Mouse (Mus musculus) layer of hippocampus, postnatal 14 days (tissue): ENCODE data around the gene Tmem39a. TPM values are rescaled to one million over a fixed set of nuclear protein-coding genes. Genes with fewer than 3 reads are reported as not detected.
A peak's percentile ranks its signal among the peaks of the same experiment; 100 is the strongest.

Experiments
- DNase-seq, 2 experiments: peaks; one replicate each; pipeline ENCODE4 v3.0.0; 2021 to 2022; ENCODE audit warnings: low spot score in 2 of 2, mixed read lengths in 1 of 2
- total RNA-seq, 2 experiments: library from RNA; stranded (reverse); gene quantifications; 2 replicates each; pipeline ENCODE4 v1.2.3; 2021

The Tmem39a gene
- total RNA-seq, 2 experiments from 2014 or later, result 24.0 to 25.5 TPM

DNA sequence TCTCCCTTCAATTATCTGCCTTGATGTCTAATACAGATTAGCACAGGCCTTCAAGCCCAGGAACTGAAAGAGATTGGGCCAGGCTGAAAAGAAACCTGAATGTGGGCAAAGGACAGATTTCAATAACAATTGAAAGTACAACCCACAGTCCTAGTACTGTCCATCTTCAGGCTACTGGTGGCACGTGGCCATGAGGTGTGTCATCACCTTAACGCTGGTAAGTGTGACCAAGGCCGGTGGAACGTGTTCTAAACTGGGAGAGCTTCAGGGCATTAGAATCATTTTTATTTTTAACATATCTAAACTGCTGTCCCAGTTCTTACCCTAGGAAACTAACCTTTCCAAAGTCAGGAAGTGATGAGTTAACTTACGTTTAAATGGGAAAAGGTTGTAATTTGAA, 28.7 kb downstream of the Tmem39a start:
- DNase-seq, result no peak

DNA sequence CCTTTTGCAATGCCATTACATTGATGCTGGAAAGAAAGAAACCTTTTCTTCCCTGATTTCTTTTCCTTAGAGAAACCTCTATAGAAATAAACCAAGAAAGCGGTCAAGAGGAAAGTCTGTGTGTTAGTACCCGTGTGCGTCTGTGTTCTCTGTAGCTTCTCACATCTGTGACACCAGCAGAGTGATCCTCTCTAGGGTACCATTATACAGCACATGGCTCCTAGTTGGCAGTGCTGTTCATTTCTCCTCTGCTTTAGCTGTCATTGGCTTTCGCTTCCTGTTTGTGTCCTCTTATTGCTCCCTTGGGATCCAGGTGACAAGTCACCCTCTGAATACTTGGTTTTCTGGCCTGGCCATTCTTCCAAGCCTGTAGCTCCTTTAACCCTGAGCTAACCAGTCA, 29.1 kb downstream of the Tmem39a start:
- no peak for DNase-seq

DNA sequence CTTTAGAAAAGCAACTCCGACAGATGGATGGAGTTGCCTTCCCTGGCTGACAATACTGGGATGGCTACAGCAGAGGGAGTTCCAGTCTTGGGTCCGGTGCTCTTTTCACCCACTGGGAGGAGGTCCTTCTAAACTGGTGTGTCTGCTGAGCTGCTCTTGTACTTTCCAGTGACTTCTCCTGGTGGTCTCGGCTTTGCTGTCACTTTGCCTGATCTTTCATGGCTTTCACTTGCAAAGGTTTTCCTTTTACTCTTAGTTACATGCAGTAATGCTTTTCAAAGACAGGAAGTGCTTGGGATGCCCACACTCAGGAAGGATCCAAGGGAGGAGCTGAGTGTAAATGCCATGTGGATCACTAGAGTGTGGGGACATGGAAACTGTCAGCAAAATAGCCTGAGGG, 33.0 kb downstream of the Tmem39a start:
- no peak for DNase-seq

DNA sequence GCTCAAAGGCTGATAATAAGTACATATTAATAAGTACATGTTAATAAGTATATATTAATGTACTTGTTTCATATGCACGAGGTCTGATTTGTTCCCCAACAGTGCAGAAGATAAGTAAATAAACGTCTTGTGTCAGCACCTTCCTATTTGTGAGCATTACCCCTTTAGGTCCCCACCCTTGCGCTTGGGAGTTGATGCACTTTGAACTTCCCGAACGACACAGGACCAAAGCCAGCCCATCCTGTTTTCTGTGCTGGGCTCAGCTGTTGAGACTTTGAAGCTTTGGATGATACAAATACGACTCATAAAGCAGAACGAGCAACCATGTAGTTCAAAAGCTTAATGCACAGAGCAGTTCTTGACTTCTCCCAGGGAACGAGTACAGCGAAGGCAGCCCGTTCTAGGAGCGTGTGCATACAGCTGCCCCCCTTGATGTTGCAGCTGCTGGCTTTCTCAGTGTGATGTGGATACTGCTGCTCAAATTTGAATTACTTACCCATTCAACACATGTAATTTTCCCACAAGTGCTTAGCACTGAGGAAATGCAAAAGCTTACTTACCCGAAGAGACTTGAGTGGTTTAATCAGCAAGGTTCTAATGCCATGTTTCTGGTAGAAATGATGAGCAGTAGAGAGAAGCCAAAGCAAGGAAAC, 33.7 kb downstream of the Tmem39a start:
- no peak for DNase-seq

DNA sequence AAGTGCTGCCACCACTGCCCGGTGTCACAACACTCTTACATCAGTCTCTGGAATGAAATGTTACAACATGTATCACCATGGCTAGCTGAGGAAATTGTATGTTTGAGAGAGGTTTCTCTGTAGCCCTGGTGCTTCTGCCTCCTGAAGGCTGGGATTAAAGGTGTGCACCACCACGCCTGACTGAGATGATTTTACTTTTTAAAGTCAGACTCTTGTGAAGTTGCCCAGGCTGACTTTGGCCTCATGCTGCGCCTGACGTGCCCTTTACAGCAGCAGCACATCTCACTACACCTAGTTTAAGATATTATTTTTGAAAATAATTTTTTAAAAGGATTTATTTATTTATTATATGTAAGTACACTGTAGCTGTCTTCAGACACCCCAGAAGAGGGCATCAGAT, 34.4 kb downstream of the Tmem39a start:
- no peak for DNase-seq

DNA sequence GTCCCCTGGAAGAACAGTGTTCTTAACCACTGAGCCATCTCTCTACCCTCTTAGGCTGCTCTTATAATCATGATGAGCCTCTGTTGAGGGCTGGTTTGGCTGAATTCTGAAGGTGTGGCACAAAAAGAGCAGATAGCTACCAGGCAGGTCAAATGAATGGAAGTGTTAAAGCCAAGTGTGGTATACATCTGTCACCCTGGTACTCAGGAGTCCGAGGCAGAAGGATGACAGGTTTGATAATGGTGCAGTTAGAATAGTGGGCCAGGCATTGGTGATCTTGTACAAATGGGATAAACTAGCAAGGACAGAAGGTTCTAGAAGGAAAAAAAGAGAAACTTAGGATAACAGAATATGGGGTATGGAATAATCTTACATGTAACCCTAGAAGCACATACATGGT, 35.9 kb downstream of the Tmem39a start:
- no peak for DNase-seq

DNA sequence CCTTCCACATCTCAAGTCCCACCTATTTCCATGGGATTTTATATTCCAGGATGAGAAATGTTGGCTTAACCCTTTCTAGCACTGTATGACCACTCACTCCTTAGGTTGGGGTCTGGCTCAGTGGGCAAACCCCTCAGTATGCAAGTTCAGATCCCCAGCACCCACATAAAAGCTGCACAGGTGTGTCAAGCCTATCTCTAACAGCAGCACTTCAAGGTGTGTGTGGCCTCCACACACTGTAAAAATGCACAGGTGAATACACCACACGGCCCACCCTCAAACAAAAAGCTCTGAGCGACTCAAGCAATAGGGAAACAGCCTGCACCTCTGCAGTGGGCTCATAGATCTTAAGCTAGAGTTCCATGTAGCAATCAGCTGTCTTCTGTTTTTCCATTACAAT, 37.6 kb downstream of the Tmem39a start:
- DNase-seq, result no peak

DNA sequence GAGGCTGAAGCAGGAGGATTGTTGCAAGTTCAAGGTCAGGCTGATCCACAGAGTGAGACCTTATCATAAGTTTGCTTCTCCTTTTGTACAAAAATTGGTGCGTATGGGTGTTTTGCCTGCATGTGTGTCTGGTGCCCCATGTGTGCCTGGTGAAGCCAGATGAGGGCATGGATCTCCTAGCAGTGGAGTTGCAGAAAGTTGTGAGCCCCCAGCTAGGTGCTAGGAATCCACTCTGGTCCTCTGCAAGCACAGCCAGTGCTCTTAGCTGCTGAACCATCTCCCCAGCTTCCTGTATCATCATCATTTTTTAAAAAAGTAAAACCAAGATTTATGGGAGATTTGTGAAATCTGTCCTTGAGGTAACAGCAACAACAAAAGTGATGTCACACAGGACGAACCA, 38.2 kb downstream of the Tmem39a start:
- no peak for DNase-seq

DNA sequence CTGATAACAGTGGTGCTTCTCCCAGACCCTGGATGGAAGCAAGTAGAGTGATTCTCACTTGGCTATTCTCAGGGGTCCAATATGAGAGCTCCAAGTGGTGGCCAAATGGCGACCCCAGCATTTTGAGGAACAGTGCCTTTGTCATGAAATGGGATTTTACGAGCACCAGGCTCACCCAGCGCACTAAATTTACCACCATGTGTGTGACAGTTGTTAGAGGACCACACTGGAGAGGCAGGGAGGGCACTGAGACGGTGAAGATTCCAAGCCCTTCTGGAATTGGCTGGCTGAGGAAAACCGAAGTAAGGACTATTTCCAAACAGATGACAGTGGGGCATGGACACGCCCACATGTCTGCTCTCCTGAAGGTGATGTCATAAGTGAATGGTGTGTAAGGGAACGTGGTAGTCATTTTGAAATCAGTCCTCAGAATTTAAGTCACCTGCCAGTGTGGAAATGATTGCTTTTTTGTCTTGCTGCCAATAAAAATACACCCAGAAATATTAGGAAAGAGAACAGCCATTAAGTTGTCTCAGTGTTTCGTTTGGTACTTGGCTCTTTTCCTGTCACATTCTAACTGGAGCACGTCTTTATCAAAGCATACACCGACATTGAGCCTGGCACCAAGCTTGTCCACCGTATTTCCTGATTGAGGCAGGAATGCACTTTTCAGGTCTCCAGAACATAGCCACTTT, 40.6 kb downstream of the Tmem39a start:
- no peak for DNase-seq

DNA sequence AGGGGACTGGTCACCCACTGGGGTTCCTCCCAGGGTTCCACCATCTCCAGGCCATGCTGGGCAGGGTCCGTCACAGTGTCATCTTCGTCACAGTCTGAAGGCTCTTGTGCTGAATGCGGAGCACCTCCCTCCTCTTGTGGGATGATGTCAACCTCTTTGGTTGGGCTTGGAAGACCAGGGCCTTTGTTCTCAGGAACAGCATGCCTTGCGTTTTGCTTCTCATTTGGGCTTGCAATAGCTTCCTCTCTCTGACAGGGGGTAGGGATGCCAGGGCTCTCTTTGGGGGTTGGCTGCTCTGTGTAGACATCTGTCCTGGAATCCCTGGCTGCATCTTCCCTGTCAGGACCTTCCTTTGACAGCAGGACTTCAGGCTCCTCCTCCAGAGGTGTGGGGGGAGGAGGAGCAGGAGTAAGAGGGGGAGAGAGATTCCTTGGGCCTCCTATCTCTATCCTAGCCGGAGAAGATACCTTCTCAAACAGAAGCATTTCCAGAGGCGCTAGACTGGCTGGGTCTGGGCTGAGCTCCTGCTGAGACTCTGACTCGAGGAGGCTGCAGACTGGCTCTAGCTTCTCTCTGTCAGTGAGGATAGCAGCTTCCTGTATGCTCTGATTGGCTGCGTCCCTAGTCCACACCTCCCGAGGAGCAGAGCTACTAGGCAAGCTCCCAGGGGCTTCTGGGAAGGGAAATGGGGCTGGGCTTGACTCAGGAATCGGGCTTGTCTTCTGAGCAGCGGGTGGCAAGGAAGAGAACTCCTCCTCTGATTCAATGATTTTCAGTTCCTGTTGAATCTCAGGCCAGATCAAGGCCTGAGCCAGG, 44.7 kb downstream of the Tmem39a start:
- DNase-seq, result peak; percentile 21 to 44

DNA sequence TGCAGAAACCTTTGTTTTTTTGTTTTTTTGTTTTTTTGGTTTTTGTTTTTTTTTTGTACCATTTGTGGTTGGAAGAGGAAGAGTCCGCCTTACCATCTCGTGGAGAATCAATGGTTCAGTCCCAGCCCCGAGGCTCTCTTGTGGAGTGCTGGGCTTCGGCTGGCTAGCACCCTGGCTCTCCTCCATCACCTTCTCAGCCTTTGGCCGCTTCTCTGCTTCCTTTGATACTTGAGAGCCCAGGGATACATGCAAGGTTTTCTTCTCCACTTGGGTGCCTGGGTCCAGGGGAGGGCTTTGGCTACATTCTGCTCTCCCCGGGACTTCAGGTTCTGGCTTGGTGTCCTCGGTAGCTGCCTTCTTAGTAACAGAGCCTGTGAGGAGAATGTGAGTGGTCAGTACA, 48.0 kb downstream of the Tmem39a start:
- no peak for DNase-seq

DNA sequence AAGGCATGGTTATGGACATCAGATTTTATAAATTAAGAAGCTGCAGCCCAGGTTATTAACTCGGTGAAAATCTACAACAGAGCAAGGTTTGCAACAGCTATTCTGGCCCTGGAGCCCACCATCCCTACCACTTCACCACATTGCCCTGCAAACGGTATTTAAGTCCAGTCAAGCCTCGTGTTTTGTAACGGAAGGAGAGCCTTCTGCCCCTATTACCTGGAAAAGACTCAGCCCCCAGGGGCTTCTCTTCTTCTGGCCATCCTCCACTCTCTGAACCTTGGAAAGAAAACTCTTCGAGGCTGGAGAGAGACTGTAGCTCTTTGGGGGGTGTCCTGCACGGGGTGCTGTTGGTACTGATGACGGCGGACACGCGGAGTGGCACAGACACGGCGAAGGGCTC, 50.2 kb downstream of the Tmem39a start:
- DNase-seq, result no peak

DNA sequence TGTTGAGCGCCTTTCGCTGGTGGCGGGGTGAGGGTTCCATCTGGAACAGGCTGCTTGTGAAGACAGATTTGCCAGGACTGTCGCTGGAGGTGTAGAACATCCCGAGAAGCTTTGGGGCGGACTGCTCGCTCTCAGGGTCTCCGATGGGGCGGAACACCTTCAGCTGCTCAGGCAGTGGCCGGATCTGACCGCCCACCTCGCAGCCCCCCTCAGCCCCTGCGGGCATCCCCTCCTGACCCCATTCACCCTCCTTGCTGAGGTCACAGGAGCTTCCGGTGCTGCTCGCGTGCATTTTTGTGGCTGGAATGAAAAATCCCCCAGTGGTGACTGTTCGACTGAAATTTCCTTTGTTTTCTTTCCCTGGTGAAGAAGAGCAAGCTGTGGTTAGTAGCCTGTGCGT, 50.6 kb downstream of the Tmem39a start:
- DNase-seq, result no peak

DNA sequence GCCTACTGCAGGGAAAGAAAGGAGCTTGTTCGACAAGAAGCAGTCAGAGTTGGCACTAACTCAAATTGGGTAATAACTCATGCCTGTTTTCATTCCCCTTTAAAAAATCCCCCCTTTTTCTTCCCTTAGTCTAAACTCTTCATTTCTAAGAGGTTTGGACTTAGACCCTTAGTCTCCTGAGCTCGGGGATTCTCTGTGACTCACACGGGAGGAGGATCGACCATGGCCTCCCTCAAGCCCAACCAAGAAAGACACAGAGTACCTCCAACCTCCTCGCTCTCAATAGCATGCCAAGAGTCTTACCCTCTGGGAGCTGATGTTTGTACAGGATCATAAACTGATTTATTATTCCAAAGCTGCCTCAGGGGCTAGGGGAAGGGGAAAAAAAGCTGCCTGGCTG, 54.1 kb downstream of the Tmem39a start:
- no peak for DNase-seq

DNA sequence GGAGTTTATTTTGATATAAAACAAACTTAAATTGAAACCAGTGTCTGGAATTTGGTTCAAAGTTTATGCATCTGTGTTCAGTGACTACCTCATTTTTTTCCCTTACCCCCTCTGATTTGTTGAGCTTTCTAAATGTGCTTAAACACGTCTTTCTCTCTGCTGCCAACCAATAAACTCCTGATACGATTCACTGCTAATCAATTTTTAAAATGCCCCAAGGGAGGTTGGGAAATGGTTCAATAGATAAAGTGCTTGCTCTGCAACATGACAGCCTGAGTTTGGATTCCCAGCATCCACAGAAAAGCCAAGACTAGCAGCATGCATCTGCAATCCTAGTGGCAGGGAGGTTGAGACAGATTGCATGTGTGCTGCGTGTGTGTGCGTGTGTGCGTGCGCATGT, 55.1 kb downstream of the Tmem39a start:
- DNase-seq, result no peak

DNA sequence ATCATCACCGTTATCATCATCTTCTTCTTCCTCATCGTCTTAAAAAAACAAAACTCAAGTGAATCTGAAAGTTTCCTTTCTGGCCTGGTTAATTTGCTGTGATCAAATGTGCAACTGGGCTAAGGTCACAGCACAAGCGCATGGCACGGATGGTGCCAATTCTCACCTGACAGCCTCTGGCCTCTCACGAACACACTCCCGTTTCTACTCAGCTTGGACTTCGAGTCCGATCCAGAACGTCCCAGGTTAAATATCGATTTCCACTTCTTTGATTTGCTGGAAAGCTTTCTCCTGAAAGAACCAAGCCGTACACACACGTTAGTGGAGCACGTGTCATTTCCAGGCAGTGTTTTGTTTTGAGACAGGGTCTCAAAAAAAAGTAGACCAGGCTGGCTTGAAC, 59.5 kb downstream of the Tmem39a start:
- DNase-seq, result no peak

DNA sequence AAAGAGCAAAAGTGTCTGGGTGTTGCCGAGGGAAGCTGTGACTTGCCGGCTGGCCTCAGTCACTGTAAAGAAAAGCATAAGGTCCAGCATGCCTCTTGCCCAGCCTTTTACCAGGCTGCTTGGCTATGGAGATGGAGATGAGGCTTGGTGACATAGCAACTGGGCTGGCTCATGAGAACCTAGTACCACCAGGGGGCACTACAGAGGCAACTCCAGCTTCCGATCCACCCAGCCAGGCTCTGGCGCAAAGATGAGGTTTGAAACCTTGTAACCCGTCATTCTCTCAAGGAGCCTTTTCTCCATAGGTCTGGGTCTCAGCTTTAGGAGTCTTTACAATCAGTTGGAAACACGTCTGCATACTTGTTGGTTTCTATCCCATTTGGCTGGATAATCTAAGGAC, 60.6 kb downstream of the Tmem39a start:
- peak; percentile 79 to 83 for DNase-seq

DNA sequence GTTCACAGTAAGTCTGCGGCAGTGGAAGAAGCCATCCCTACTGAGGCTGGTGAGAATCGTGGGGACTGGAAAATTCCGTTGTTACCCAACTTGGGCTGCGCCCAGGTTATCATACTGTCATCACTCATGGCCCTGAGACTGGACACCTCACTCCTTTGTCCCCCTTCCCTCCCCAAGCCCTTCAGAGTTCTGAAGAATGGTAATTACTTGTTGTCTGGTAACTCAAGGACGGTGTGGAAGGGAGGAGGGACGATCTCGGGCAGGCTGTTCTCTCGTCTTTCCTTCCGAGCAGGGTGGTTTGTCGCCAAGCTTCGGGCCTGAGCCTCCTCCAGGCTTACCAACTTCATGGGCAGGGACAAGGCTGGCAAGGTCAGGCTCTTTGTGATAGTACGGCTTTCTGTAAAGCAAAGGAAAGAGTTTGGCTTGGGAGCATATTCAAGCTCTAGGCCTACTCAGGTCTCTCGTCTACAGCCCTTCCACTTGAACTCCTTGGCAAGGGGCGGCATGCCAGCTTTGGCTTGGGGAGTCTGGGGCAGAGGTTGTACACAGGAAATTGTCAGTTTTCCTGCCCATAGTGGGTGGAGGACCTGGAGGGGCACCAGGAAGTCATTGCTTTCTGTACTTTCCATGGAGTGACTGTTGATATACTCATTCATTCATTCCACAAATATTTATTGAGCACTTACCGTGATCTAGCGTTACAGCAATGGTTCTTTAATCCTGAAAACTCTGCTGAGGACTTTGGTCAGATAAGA, 62.4 kb downstream of the Tmem39a start:
- no peak for DNase-seq

DNA sequence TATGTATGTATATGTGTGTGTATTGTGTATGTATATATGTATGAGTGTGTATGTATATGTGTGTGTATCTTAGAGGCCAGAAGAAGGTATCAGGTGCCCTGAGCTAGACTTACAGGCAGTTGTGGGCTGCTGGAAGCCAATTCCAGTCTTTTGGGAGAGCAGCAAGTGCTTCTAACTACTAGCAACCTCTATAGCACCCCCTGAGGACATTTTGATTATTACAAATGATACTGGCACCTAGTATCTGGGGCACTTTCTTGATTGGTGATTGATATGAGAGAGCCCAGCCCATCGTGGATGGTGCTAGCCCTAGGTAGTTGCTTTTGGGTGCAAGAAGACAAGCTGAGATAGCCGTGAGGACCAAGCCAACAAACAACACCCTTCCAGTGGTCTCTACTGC, 63.8 kb downstream of the Tmem39a start:
- no peak for DNase-seq

DNA sequence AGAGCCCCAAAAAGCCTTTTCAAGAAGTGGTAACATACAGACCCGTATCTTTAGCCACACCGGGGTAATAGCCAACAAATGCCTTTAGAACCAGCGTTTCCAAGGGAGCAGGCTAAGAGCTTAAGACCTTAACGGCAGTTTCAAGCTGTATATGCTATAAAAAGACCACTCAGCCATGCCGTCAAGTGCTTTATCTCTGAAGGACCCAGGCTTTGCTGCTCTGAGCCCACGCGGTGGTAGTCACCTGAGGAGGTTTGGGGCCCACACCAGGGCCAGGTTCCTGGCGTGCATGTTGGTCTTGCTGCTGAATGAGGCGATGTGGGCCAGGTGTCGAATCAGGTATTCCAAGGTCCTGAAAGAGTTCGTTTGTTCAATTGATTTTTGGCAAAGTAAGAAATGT, 65.8 kb downstream of the Tmem39a start:
- no peak for DNase-seq

DNA sequence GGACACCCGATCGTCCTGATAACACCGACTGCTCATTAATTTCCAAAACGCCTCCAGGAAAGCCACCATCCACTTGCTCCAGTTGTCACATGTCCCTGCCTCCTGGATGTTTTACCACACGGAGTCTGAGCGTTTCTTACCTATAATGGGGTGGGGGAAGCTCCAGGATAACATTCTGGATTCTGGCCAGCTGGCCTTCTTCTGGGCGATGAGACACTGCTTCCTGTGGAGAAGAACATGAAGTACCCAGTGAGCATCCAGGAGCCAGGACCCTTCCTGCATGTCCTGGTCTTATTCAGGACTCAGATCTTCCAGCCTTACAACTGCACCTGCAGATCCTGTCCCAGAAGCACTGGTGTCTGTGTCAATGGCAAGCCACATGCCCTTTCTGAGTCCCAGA, 66.9 kb downstream of the Tmem39a start:
- DNase-seq, result no peak
